Mouse (Mus musculus) bone marrow, adult 2 months (tissue): ENCODE data around the gene Pdcd2l. TPM values are rescaled to one million over a fixed set of nuclear protein-coding genes. Genes with fewer than 3 reads are reported as not detected.

Experiments used
- H3K27ac ChIP-seq: fragments of 200-500 bp; 2 replicates; pipeline ENCODE4 v1.5.1; 2012; ENCODE audit warnings: low read depth, mild to moderate bottlenecking, control low read depth, inconsistent platforms, low read length; ENCODE audit not compliant: control insufficient read depth, poor library complexity, insufficient read depth
- H3K4me1 ChIP-seq: fragments of 200-500 bp; 2 replicates; pipeline ENCODE4 v1.6.1; 2011; ENCODE audit warnings: low read length; ENCODE audit not compliant: control insufficient read depth, insufficient read depth
- H3K4me3 ChIP-seq: fragments of 200-500 bp; replicated peaks from 2 replicates; pipeline ENCODE3; 2011; ENCODE audit warnings: mild to moderate bottlenecking, low read depth, low read length, control low read depth; ENCODE audit not compliant: control insufficient read depth
- CTCF ChIP-seq: fragments of 200-500 bp; IDR thresholded peaks from 2 replicates; pipeline ENCODE4 v1.5.1; 2011; ENCODE audit warnings: low read length, control low read depth; ENCODE audit not compliant: control insufficient read depth, insufficient read depth
- POLR2A ChIP-seq: fragments of 200-500 bp; IDR thresholded peaks from 2 replicates; pipeline ENCODE4 v1.6.1; 2011; ENCODE audit warnings: low read depth, mild to moderate bottlenecking, control low read depth, low read length, borderline replicate concordance; ENCODE audit not compliant: control insufficient read depth
- WGBS: fragments of 180-500 bp; shearing (Covaris S2); methylation state at CpG from one replicate; pipeline ENCODE4 v1.1.7; 2018; 5-methylcytosine and 5-hydroxymethylcytosine counted together
- polyA plus RNA-seq: library from polyadenylated mRNA; stranded (reverse); fragments of >200 nt; gene quantifications from 2 replicates; pipeline ENCODE4 v1.2.4, GENCODE M21; 2011; ENCODE audit warnings: low replicate concordance; ENCODE audit not compliant: missing spikeins, insufficient read depth, insufficient read length

Gene Pdcd2l
- polyA plus RNA-seq, 1 experiment = 17.9 TPM

DNA sequence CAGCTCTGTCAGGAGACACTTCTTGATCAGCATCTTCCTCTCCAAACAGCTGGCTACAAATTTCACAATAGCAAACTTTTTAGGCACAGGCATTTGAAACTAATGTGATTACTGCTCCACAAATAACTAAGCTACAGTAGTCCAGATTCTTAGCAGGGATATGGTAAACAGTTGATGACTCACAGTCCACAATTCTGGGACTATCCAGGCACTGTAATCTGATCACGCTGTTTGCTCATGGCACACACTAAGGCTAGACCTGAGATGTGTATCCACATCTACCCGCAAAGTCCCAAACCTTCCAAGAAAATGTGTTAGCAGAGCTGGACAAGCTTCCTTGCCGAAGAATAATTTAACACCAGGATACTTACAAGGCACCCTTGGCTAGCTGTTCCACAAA, 38.5 kb downstream of the Pdcd2l start:
- Histone ChIP-seq H3K27ac (no peak overlapping the region), H3K4me3 (no peak overlapping the region), H3K4me1 (no peaks in the 10 kb centered on the region)
- 92% methylated on average over 3 of the region's 3 CpGs for WGBS
- TF ChIP-seq CTCF (no peak), POLR2A (no peak)

DNA sequence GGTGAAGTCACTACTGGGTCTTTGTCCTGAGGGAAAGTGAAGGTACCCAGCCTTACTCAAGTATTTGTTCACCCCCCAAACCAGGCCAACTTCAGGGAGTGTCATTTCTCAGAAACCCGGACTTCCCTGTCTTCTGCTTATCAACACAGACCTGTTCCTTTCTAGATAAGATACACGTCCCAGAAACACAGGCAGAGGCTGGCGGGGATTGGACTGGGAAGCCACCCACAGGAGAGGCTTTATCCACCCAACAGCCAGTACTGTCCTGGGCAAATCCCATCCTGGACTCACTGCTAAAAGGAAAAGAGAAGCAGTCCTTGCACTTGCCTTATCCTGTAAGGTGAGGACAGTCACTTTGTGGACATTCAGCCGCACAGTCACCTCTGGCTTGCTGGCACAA, 49.3 kb downstream of the Pdcd2l start:
- H3K27ac ChIP-seq = no peak overlapping the region
- TF ChIP-seq POLR2A (no peak), CTCF (no peak)
- H3K4me1 ChIP-seq = no peaks in the 10 kb centered on the region
- WGBS = 78% methylated on average over 4 of the region's 4 CpGs
- no peak overlapping the region for H3K4me3 ChIP-seq

DNA sequence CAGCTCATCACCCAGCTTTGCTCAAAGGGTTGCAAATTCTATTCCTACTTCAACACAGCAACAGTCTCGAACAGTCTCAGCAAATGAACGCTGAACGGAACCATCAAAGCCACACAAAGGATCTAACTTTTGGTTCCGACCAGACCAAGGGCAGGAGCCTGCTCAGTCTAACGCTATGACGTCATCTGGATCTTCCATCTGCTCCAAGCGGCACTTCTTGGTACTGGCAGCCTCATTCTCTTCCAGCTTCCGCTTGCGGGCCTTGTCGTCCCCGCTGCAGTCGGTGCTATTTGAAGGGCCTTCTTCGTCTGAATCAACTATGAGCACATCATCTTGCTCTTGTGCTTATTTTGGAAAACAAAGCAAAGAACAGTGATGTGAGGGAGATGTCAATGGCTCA, 55.3 kb downstream of the Pdcd2l start:
- Histone ChIP-seq H3K4me3 (no peak overlapping the region), H3K4me1 (no peaks in the 10 kb centered on the region), H3K27ac (no peak overlapping the region)
- TF ChIP-seq CTCF = no peak
- no peak for TF ChIP-seq POLR2A
- 96% methylated on average over 13 of the region's 13 CpGs for WGBS

DNA sequence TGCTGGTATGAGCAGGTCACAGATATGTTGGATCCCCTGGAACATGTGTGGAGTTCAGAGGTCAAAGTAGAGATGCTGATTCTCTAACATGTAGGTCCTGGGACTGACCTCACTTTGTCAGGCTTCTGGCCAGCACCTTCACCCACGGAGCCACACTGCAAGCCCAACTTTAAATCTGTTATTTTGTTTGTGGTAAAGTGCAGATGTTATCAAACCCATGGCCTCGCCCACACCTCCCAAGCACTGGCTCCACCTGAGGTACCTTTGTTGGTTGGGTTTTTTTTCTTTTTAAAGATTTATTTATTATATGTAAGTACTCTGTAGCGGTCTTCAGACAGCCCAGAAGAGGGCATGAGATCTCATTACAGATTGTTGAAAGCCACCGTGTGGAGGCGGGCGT, 57.0 kb downstream of the Pdcd2l start:
- WGBS = 80% methylated on average over 6 of the region's 6 CpGs
- no peak overlapping the region for H3K27ac ChIP-seq
- H3K4me1 ChIP-seq = no peaks in the 10 kb centered on the region
- TF ChIP-seq POLR2A (no peak), CTCF (no peak)
- no peak overlapping the region for H3K4me3 ChIP-seq

Other genes with a start within 250 kb of the Pdcd2l start
- not detected in 2 replicates for gene Scgb2b27, start 182.7 kb downstream of the Pdcd2l start, polyA plus RNA-seq
- not detected in 2 replicates for gene Scgb1b27, start 175.2 kb downstream of the Pdcd2l start, polyA plus RNA-seq
- not detected in 2 replicates for gene Scgb1b30, start 101.2 kb downstream of the Pdcd2l start, polyA plus RNA-seq
- 2.3 TPM in 1 of 2 replicates, not detected in the other for gene Wtip, start 63.4 kb downstream of the Pdcd2l start, polyA plus RNA-seq
- 50.3 and 72.5 TPM in 2 replicates for gene Uba2, start 27.1 kb downstream of the Pdcd2l start, polyA plus RNA-seq
- gene Gpi1, start 33.7 kb upstream of the Pdcd2l start, polyA plus RNA-seq = 155 and 306 TPM in 2 replicates
- gene Gm6096, start 54.4 kb upstream of the Pdcd2l start, polyA plus RNA-seq = not detected in 2 replicates
- gene 4931406P16Rik, start 116.9 kb upstream of the Pdcd2l start, polyA plus RNA-seq = 6.0 and 13.3 TPM in 2 replicates
- gene Lsm14a, start 196.7 kb upstream of the Pdcd2l start, polyA plus RNA-seq = 60.4 and 64.8 TPM in 2 replicates